Mouse (Mus musculus) mature B cell (primary cell): ENCODE results near the gene Galnt7.

Experiments
- in situ Hi-C: fragments of 300-500 bp; cut with MboI; formaldehyde crosslinking; loops from 2 replicates; pipeline ENCODE4 v1.14.3; 2019

Galnt7 gene

GRCm38 (mm10) chr8:57628787-57629664 lies 23.8 kb downstream of the Galnt7 start:
- in situ Hi-C loops: no loop called here

GRCm38 (mm10) chr8:57627946-57628786 lies 24.7 kb downstream of the Galnt7 start:
- in situ Hi-C loops: no loop called here

- in situ Hi-C loops: no loop called here
Measured at GRCm38 (mm10) chr8:57623955-57624354, 28.9 kb downstream of the Galnt7 start.

GRCm38 (mm10) chr8:57623051-57623450 lies 29.8 kb downstream of the Galnt7 start:
- in situ Hi-C loops: no loop called here

GRCm38 (mm10) chr8:57616965-57617364 lies 35.9 kb downstream of the Galnt7 start:
- in situ Hi-C loops: no loop called here

- in situ Hi-C loops: no loop called here
Measured at GRCm38 (mm10) chr8:57615016-57615657, 37.7 kb downstream of the Galnt7 start.

- in situ Hi-C loops: no loop called here
Measured at GRCm38 (mm10) chr8:57611419-57611977, 41.3 kb downstream of the Galnt7 start.

GRCm38 (mm10) chr8:57610706-57611418 lies 42.0 kb downstream of the Galnt7 start:
- in situ Hi-C loops: no loop called here

GRCm38 (mm10) chr8:57602511-57602910 lies 50.3 kb downstream of the Galnt7 start:
- in situ Hi-C loops: no loop called here

GRCm38 (mm10) chr8:57601987-57602418 lies 50.8 kb downstream of the Galnt7 start:
- in situ Hi-C loops: no loop called here

- in situ Hi-C loops: no loop called here
Measured at GRCm38 (mm10) chr8:57599813-57600555, 52.8 kb downstream of the Galnt7 start.

GRCm38 (mm10) chr8:57595853-57596252 lies 57.0 kb downstream of the Galnt7 start:
- in situ Hi-C loops: no loop called here

GRCm38 (mm10) chr8:57594175-57594885 lies 58.5 kb downstream of the Galnt7 start:
- in situ Hi-C loops: no loop called here

GRCm38 (mm10) chr8:57592604-57593003 lies 60.2 kb downstream of the Galnt7 start:
- in situ Hi-C loops: no loop called here

- in situ Hi-C loops: no loop called here
Measured at GRCm38 (mm10) chr8:57591681-57592080, 61.2 kb downstream of the Galnt7 start.

GRCm38 (mm10) chr8:57590015-57590414 lies 62.8 kb downstream of the Galnt7 start:
- in situ Hi-C loops: no loop called here

GRCm38 (mm10) chr8:57589176-57589575 lies 63.7 kb downstream of the Galnt7 start:
- in situ Hi-C loops: no loop called here

GRCm38 (mm10) chr8:57588604-57589003 lies 64.2 kb downstream of the Galnt7 start:
- in situ Hi-C loops: no loop called here

- in situ Hi-C loops: no loop called here
Measured at GRCm38 (mm10) chr8:57586667-57587066, 66.2 kb downstream of the Galnt7 start.

- in situ Hi-C loops: no loop called here
Measured at GRCm38 (mm10) chr8:57585831-57586230, 67.0 kb downstream of the Galnt7 start.
